Mouse (Mus musculus): ENCODE measurements around the gene Fam129a. TPM values are rescaled to one million over a fixed set of nuclear protein-coding genes. Genes with fewer than 3 reads are reported as not detected.
"Not testable (repeated sequence)": the region's sequence is repeated elsewhere in the genome, so short reads cannot be mapped to it uniquely, and the experiment has no call there.

The Fam129a gene
- polyA plus RNA-seq, 1 experiment from 2014 or later = 0.93 TPM

DNA sequence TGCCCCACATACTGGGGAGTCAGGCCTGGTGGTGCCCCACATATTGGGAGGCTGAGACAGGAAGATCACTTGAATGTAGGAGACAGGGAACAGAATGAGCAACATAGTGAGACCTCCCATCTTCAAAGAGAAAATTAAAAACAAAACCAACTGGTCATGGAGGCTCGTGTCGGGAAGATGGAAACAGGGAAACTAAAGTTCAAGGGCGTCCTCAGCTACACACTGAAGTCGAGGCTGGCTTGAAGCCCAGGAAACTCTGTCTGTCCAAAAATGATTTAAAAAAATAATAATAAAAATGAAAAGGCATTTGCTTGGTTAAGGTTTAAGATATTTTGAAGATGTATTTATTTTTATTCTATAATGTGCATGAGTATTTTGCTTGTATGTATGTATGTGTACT lies 152.8 kb downstream of the Fam129a start:
- Histone ChIP-seq H3K27ac (replicated peaks; ENCODE audit: low read depth, low read length) (no peak overlapping the region), H3K36me3 (ENCODE audit: control insufficient read depth, insufficient read depth, low read length) (no peaks in the 10 kb centered on the region), H3K9me3 (ENCODE audit: control insufficient read depth, low read length) (no peaks in the 10 kb centered on the region), H3K27me3 (ENCODE audit: control insufficient read depth, insufficient read depth, low read length) (no peaks in the 10 kb centered on the region), H3K4me2 (ENCODE audit: low read length) (no peak overlapping the region), H3K9ac (replicated peaks; ENCODE audit: low read length) (no peak overlapping the region), H3K4me1 (ENCODE audit: control insufficient read depth, insufficient read depth, low read length) (peaks cover 3% of the 10 kb centered on the region; the same call in 1 of the 2 replicates), H3K4me3 (replicated peaks; ENCODE audit: low read depth, low read length) (no peak overlapping the region)
- no peak for DNase-seq
- 90% methylated on average over 4 of the region's 4 CpGs for WGBS
- ATAC-seq (ENCODE audit: low FRiP score, low TSS enrichment) = no peak

DNA sequence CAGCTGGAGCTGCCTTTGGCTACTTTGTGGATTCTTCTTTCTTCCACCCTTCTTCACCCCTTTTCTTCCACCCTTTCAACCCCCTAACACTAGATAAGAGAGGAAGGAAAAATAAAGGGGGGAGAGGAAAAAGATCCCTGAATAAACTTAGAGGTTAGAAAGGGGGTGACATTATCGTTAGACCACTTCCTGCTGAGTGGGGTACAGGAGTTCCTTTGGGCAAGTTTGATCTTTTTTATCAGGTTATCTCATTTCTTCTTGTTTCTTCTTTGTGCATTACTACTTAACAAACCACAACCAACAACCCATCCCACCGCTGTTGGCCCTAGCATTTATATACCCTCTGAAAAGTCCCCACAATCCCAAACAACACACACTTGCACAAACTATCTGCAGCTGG lies 154.6 kb downstream of the Fam129a start:
- Histone ChIP-seq H3K4me1 (ENCODE audit: control insufficient read depth, insufficient read depth, low read length) (peaks cover 3% of the 10 kb centered on the region; the same call in 1 of the 2 replicates), H3K27me3 (ENCODE audit: control insufficient read depth, insufficient read depth, low read length) (no peaks in the 10 kb centered on the region), H3K4me3 (replicated peaks; ENCODE audit: low read depth, low read length) (no peak overlapping the region), H3K9me3 (ENCODE audit: control insufficient read depth, low read length) (no peaks in the 10 kb centered on the region), H3K27ac (replicated peaks; ENCODE audit: low read depth, low read length) (no peak overlapping the region), H3K36me3 (ENCODE audit: control insufficient read depth, insufficient read depth, low read length) (no peaks in the 10 kb centered on the region), H3K4me2 (ENCODE audit: low read length) (no peak overlapping the region), H3K9ac (replicated peaks; ENCODE audit: low read length) (no peak overlapping the region)
- DNase-seq (no peak), ATAC-seq (ENCODE audit: low FRiP score, low TSS enrichment) (no peak)
- 92% methylated on average over 2 of the region's 2 CpGs for WGBS

- Histone ChIP-seq H3K27me3 (ENCODE audit: control insufficient read depth, insufficient read depth, low read length) (no peaks in the 10 kb centered on the region), H3K27ac (replicated peaks; ENCODE audit: low read depth, low read length) (no peak overlapping the region), H3K9ac (replicated peaks; ENCODE audit: low read length) (no peak overlapping the region), H3K36me3 (ENCODE audit: control insufficient read depth, insufficient read depth, low read length) (no peaks in the 10 kb centered on the region), H3K4me2 (ENCODE audit: low read length) (no peak overlapping the region), H3K4me1 (ENCODE audit: control insufficient read depth, insufficient read depth, low read length) (peaks cover 2% of the 10 kb centered on the region; the same call in 1 of the 2 replicates), H3K9me3 (ENCODE audit: control insufficient read depth, low read length) (no peaks in the 10 kb centered on the region), H3K4me3 (replicated peaks; ENCODE audit: low read depth, low read length) (no peak overlapping the region)
- no peak for DNase-seq
- ATAC-seq (ENCODE audit: low FRiP score, low TSS enrichment) = no peak
- 87% methylated on average over 6 of the region's 6 CpGs for WGBS
Measured at GRCm38 (mm10) chr1:151726358-151726757, 155.4 kb downstream of the Fam129a start.

GRCm38 (mm10) chr1:151728141-151728540 lies 157.2 kb downstream of the Fam129a start:
- DNase-seq = no peak
- Histone ChIP-seq H3K4me3 (replicated peaks; ENCODE audit: low read depth, low read length) (no peak overlapping the region), H3K9me3 (ENCODE audit: control insufficient read depth, low read length) (no peaks in the 10 kb centered on the region), H3K4me1 (ENCODE audit: control insufficient read depth, insufficient read depth, low read length) (no peaks in the 10 kb centered on the region), H3K4me2 (ENCODE audit: low read length) (no peak overlapping the region), H3K27me3 (ENCODE audit: control insufficient read depth, insufficient read depth, low read length) (no peaks in the 10 kb centered on the region), H3K9ac (replicated peaks; ENCODE audit: low read length) (no peak overlapping the region), H3K27ac (replicated peaks; ENCODE audit: low read depth, low read length) (no peak overlapping the region), H3K36me3 (ENCODE audit: control insufficient read depth, insufficient read depth, low read length) (no peaks in the 10 kb centered on the region)
- WGBS = 97% methylated on average over 4 of the region's 4 CpGs
- ATAC-seq (ENCODE audit: low FRiP score, low TSS enrichment) = no peak

DNA sequence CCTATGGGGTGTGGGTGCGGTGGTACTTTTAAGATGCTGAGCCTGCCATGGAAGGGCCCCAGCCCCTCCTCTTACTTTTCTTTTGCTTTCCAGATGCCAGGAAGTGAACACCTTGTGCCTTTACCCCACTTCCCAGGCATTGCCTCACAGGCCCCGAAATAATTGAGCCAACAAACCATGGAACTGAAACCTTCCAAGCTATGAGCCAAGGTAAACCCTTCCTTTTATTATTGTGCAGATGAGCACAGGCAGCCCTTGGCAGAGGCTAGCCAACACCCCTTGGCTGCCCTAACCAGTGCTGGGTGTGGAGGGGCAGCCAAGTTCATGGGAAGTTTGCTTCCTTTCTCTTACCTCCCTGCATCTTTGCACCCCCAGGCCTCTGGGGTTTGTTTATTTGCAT lies 166.2 kb downstream of the Fam129a start:
- 84% methylated on average over 2 of the region's 2 CpGs for WGBS
- no peak overlapping the region for H3K4me2 ChIP-seq (ENCODE audit: low read length)
- H3K9ac ChIP-seq (replicated peaks; ENCODE audit: low read length) = no peak overlapping the region
- no peaks in the 10 kb centered on the region for H3K9me3 ChIP-seq (ENCODE audit: control insufficient read depth, low read length)
- H3K27me3 ChIP-seq (ENCODE audit: control insufficient read depth, insufficient read depth, low read length) = no peaks in the 10 kb centered on the region
- DNase-seq = no peak
- ATAC-seq (ENCODE audit: low FRiP score, low TSS enrichment) = no peak
- no peak overlapping the region for H3K27ac ChIP-seq (replicated peaks; ENCODE audit: low read depth, low read length)
- no peaks in the 10 kb centered on the region for H3K36me3 ChIP-seq (ENCODE audit: control insufficient read depth, insufficient read depth, low read length)
- H3K4me3 ChIP-seq (replicated peaks; ENCODE audit: low read depth, low read length) = no peak overlapping the region
- no peaks in the 10 kb centered on the region for H3K4me1 ChIP-seq (ENCODE audit: control insufficient read depth, insufficient read depth, low read length)

DNA sequence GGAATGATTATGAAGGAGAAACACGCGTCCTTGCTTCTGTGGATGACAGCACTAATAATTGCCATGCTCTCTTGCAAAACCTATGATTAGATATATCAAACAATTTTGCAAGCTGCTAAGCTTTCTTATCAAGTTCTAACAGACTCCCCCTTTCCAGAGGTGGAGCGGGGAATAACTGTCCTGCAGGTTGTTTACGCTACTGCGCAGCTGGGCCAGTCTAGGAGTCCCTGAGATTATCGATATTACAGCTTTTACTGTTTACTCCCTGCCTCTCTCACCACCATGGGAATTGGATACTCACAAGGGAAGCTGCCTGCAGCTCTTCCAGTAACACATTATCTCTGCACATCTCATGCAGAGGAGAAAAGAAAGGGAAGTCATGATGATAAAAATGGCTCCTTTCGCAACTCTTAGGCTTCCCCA lies 170.2 kb downstream of the Fam129a start:
- 89% methylated on average over 7 of the region's 7 CpGs for WGBS
- DNase-seq (no peak), ATAC-seq (ENCODE audit: low FRiP score, low TSS enrichment) (no peak)
- H3K27ac ChIP-seq (replicated peaks; ENCODE audit: low read depth, low read length) = no peak overlapping the region
- no peak overlapping the region for H3K9ac ChIP-seq (replicated peaks; ENCODE audit: low read length)
- H3K27me3 ChIP-seq (ENCODE audit: control insufficient read depth, insufficient read depth, low read length) = no peaks in the 10 kb centered on the region
- H3K4me2 ChIP-seq (ENCODE audit: low read length) = no peak overlapping the region
- no peaks in the 10 kb centered on the region for H3K9me3 ChIP-seq (ENCODE audit: control insufficient read depth, low read length)
- H3K4me1 ChIP-seq (ENCODE audit: control insufficient read depth, insufficient read depth, low read length) = no peaks in the 10 kb centered on the region
- no peak overlapping the region for H3K4me3 ChIP-seq (replicated peaks; ENCODE audit: low read depth, low read length)
- H3K36me3 ChIP-seq (ENCODE audit: control insufficient read depth, insufficient read depth, low read length) = no peaks in the 10 kb centered on the region

GRCm38 (mm10) chr1:151749894-151750293 lies 178.9 kb downstream of the Fam129a start:
- DNase-seq; H3K4me2 ChIP-seq (ENCODE audit: low read length); H3K9ac ChIP-seq (replicated peaks; ENCODE audit: low read length); H3K9me3 ChIP-seq (ENCODE audit: control insufficient read depth, low read length); H3K4me1 ChIP-seq (ENCODE audit: control insufficient read depth, insufficient read depth, low read length); H3K36me3 ChIP-seq (ENCODE audit: control insufficient read depth, insufficient read depth, low read length); H3K4me3 ChIP-seq (replicated peaks; ENCODE audit: low read depth, low read length); H3K27ac ChIP-seq (replicated peaks; ENCODE audit: low read depth, low read length); H3K27me3 ChIP-seq (ENCODE audit: control insufficient read depth, insufficient read depth, low read length); ATAC-seq (ENCODE audit: low FRiP score, low TSS enrichment): not testable (repeated sequence)
- WGBS = 93% methylated on average over 2 of the region's 2 CpGs

- no peak overlapping the region for H3K27ac ChIP-seq (replicated peaks; ENCODE audit: low read depth, low read length)
- H3K4me1 ChIP-seq (ENCODE audit: control insufficient read depth, insufficient read depth, low read length) = peaks cover 8% of the 10 kb centered on the region
- DNase-seq (no peak), ATAC-seq (ENCODE audit: low FRiP score, low TSS enrichment) (no peak)
- 85% methylated on average over 4 of the region's 4 CpGs for WGBS
- H3K9me3 ChIP-seq (ENCODE audit: control insufficient read depth, low read length) = no peaks in the 10 kb centered on the region
- H3K27me3 ChIP-seq (ENCODE audit: control insufficient read depth, insufficient read depth, low read length) = no peaks in the 10 kb centered on the region
- H3K4me3 ChIP-seq (replicated peaks; ENCODE audit: low read depth, low read length) = no peak overlapping the region
- no peak overlapping the region for H3K4me2 ChIP-seq (ENCODE audit: low read length)
- no peak overlapping the region for H3K9ac ChIP-seq (replicated peaks; ENCODE audit: low read length)
- H3K36me3 ChIP-seq (ENCODE audit: control insufficient read depth, insufficient read depth, low read length) = no peaks in the 10 kb centered on the region
Measured at GRCm38 (mm10) chr1:151752946-151753345, 182.0 kb downstream of the Fam129a start.

- Histone ChIP-seq H3K4me2 (ENCODE audit: low read length) (no peak overlapping the region), H3K4me1 (ENCODE audit: control insufficient read depth, insufficient read depth, low read length) (peaks cover 8% of the 10 kb centered on the region), H3K27me3 (ENCODE audit: control insufficient read depth, insufficient read depth, low read length) (no peaks in the 10 kb centered on the region), H3K27ac (replicated peaks; ENCODE audit: low read depth, low read length) (no peak overlapping the region), H3K9ac (replicated peaks; ENCODE audit: low read length) (no peak overlapping the region), H3K4me3 (replicated peaks; ENCODE audit: low read depth, low read length) (no peak overlapping the region), H3K9me3 (ENCODE audit: control insufficient read depth, low read length) (no peaks in the 10 kb centered on the region), H3K36me3 (ENCODE audit: control insufficient read depth, insufficient read depth, low read length) (no peaks in the 10 kb centered on the region)
- no peak for ATAC-seq (ENCODE audit: low FRiP score, low TSS enrichment)
- no peak for DNase-seq
- 85% methylated on average over 8 of the region's 8 CpGs for WGBS
Measured at GRCm38 (mm10) chr1:151753374-151753929, 182.5 kb downstream of the Fam129a start.

All from midbrain, embryonic 14.5 days (tissue).